Mouse (Mus musculus) MEL (cell line): ENCODE results near the gene Amot. TPM values are rescaled to one million over a fixed set of nuclear protein-coding genes. Genes with fewer than 3 reads are reported as not detected.

Experiments
- DNase-seq: peaks from one replicate; pipeline ENCODE4 v3.0.0; 2011; ENCODE audit warnings: low read depth, low spot score
- H3K27ac ChIP-seq: 2 replicates; pipeline ENCODE4 v1.5.1; 2012; ENCODE audit warnings: low read depth, mild to moderate bottlenecking, control low read depth, low read length, moderate library complexity; ENCODE audit not compliant: control insufficient read depth
- H3K27me3 ChIP-seq, 2 experiments: fragments of 150-350 bp in 1 of 2; sonication (generic) in 1 of 2; 2 replicates each; pipeline ENCODE4 v1.6.1; 2012; ENCODE audit warnings: low read length in 2 of 2, mild to moderate bottlenecking in 2 of 2, improper control_type of control experiment in 1 of 2, moderate library complexity in 1 of 2; ENCODE audit not compliant: insufficient read depth in 2 of 2, control insufficient read depth in 1 of 2
- H3K36me3 ChIP-seq, 2 experiments: 2 replicates each; pipeline ENCODE4 v1.6.1; 2012 to 2014; ENCODE audit warnings: low read length in 2 of 2, improper control_type of control experiment in 1 of 2, inconsistent platforms in 1 of 2, mild to moderate bottlenecking in 1 of 2; ENCODE audit not compliant: insufficient read depth in 2 of 2, control insufficient read depth in 1 of 2
- H3K4me1 ChIP-seq, 2 experiments: fragments of 150-350 bp in 1 of 2; sonication (generic) in 1 of 2; 2 replicates each; pipeline ENCODE4 v1.6.1; 2012; ENCODE audit warnings: low read length in 2 of 2, improper control_type of control experiment in 1 of 2, mild to moderate bottlenecking in 1 of 2; ENCODE audit not compliant: insufficient read depth in 2 of 2, control insufficient read depth in 1 of 2
- H3K4me3 ChIP-seq, 2 experiments: fragments of 150-350 bp in 1 of 2; sonication (generic) in 1 of 2; 2 replicates each; pipeline ENCODE4 v1.5.1; 2012; ENCODE audit warnings: low read depth in 2 of 2, low read length in 2 of 2, mild to moderate bottlenecking in 2 of 2, moderate library complexity in 2 of 2, control low read depth in 1 of 2, improper control_type of control experiment in 1 of 2; ENCODE audit not compliant: control insufficient read depth in 1 of 2, insufficient read depth in 1 of 2
- H3K79me2 ChIP-seq: 2 replicates; pipeline ENCODE4 v1.6.1; 2012; ENCODE audit warnings: mild to moderate bottlenecking, low read length, moderate library complexity; ENCODE audit not compliant: control insufficient read depth, poor library complexity, insufficient read depth
- H3K9ac ChIP-seq: 2 replicates; pipeline ENCODE4 v1.6.1; 2012; ENCODE audit warnings: low read depth, mild to moderate bottlenecking, control low read depth, low read length, moderate library complexity; ENCODE audit not compliant: control insufficient read depth, poor library complexity, severe bottlenecking
- H3K9me3 ChIP-seq: fragments of 150-350 bp; sonication (generic); replicated peaks from 2 replicates; pipeline ENCODE4 v1.6.1; 2012; ENCODE audit warnings: mild to moderate bottlenecking, low read length, improper control_type of control experiment, moderate library complexity; ENCODE audit not compliant: insufficient read depth
- CHD2 ChIP-seq: IDR thresholded peaks from 2 replicates; pipeline ENCODE4 v1.6.1; 2011; ENCODE audit warnings: low read length, improper control_type of control experiment
- E2F4 ChIP-seq: IDR thresholded peaks from 2 replicates; pipeline ENCODE4 v1.6.1; 2011; ENCODE audit warnings: low read depth, low read length, improper control_type of control experiment, borderline replicate concordance
- ELF1 ChIP-seq: IDR thresholded peaks from 2 replicates; pipeline ENCODE4 v1.6.1; 2014; ENCODE audit warnings: low read depth, mild to moderate bottlenecking, inconsistent platforms, low read length, improper control_type of control experiment, moderate library complexity
- GABPA ChIP-seq: IDR thresholded peaks from 2 replicates; pipeline ENCODE4 v1.6.1; 2012; ENCODE audit warnings: low read depth, mild to moderate bottlenecking, inconsistent platforms, low read length, improper control_type of control experiment, moderate library complexity
- GATA1 ChIP-seq: IDR thresholded peaks from 2 replicates; pipeline ENCODE4 v1.6.1; 2011; ENCODE audit warnings: low read depth, low read length, improper control_type of control experiment
- HCFC1 ChIP-seq: IDR thresholded peaks from 2 replicates; pipeline ENCODE4 v1.6.1; 2012; ENCODE audit warnings: low read depth, mild to moderate bottlenecking, inconsistent platforms, low read length, improper control_type of control experiment, moderate library complexity
- JUND ChIP-seq: IDR thresholded peaks from 2 replicates; pipeline ENCODE4 v1.6.1; 2011; ENCODE audit warnings: low read depth, mild to moderate bottlenecking, improper control_type of control experiment, low read length
- MAFK ChIP-seq: IDR thresholded peaks from 2 replicates; pipeline ENCODE4 v1.6.1; 2011; ENCODE audit warnings: low read depth, mild to moderate bottlenecking, low read length, improper control_type of control experiment, borderline replicate concordance
- MAX ChIP-seq: IDR thresholded peaks from 2 replicates; pipeline ENCODE4 v1.6.1; 2011; ENCODE audit warnings: low read length, improper control_type of control experiment
- MEF2A ChIP-seq: IDR thresholded peaks from 2 replicates; pipeline ENCODE4 v1.6.1; 2014; ENCODE audit warnings: low read depth, mild to moderate bottlenecking, inconsistent platforms, low read length, improper control_type of control experiment; ENCODE audit not compliant: poor library complexity, insufficient replicate concordance, severe bottlenecking; ENCODE audit errors: extremely low read depth
- MXI1 ChIP-seq: IDR thresholded peaks from 2 replicates; pipeline ENCODE4 v1.6.1; 2011; ENCODE audit warnings: mild to moderate bottlenecking, low read depth, low read length, improper control_type of control experiment
- MYC ChIP-seq: IDR thresholded peaks from 2 replicates; pipeline ENCODE4 v1.6.1; 2011; ENCODE audit warnings: low read depth, mild to moderate bottlenecking, low read length, improper control_type of control experiment, moderate library complexity
- NRF1 ChIP-seq: IDR thresholded peaks from 2 replicates; pipeline ENCODE4 v1.6.1; 2014; ENCODE audit warnings: low read depth, mild to moderate bottlenecking, inconsistent platforms, low read length, improper control_type of control experiment, moderate library complexity; ENCODE audit not compliant: poor library complexity, insufficient read depth, severe bottlenecking
- POLR2AphosphoS2 ChIP-seq: IDR thresholded peaks from 2 replicates; pipeline ENCODE4 v1.6.1; 2011; ENCODE audit warnings: low read length, improper control_type of control experiment
- RAD21 ChIP-seq: IDR thresholded peaks from 2 replicates; pipeline ENCODE4 v1.6.1; 2011; ENCODE audit warnings: mild to moderate bottlenecking, low read depth, low read length, improper control_type of control experiment
- SIN3A ChIP-seq: IDR thresholded peaks from 2 replicates; pipeline ENCODE4 v1.6.1; 2012; ENCODE audit warnings: low read length, improper control_type of control experiment, inconsistent platforms
- SMC3 ChIP-seq: IDR thresholded peaks from 2 replicates; pipeline ENCODE4 v1.6.1; 2011; ENCODE audit warnings: low read depth, low read length, improper control_type of control experiment
- TCF12 ChIP-seq: IDR thresholded peaks from 2 replicates; pipeline ENCODE4 v1.6.1; 2014; ENCODE audit warnings: low read depth, mild to moderate bottlenecking, inconsistent platforms, low read length, improper control_type of control experiment, moderate library complexity
- UBTF ChIP-seq: IDR thresholded peaks from 2 replicates; pipeline ENCODE4 v1.6.1; 2012; ENCODE audit warnings: low read depth, mild to moderate bottlenecking, inconsistent platforms, low read length, improper control_type of control experiment, moderate library complexity, borderline replicate concordance; ENCODE audit not compliant: insufficient read depth
- ZC3H11A ChIP-seq: IDR thresholded peaks from 2 replicates; pipeline ENCODE4 v1.6.1; 2012; ENCODE audit warnings: low read depth, mild to moderate bottlenecking, inconsistent platforms, low read length, improper control_type of control experiment
- ZNF384 ChIP-seq: IDR thresholded peaks from 2 replicates; pipeline ENCODE4 v1.6.1; 2012; ENCODE audit warnings: low read depth, mild to moderate bottlenecking, inconsistent platforms, low read length, improper control_type of control experiment
- polyA plus RNA-seq, 2 experiments: library from polyadenylated mRNA; stranded (reverse) in 1 of 2; unstranded in 1 of 2; fragments of >175 nt in 1 of 2; fragments of >200 nt in 1 of 2; gene quantifications; 2 replicates each; pipeline versions ENCODE4 v1.2.1 to v1.2.4; 2012; ENCODE audit warnings: low replicate concordance in 2 of 2, low read depth in 1 of 2; ENCODE audit not compliant: insufficient read length in 2 of 2, insufficient read depth in 1 of 2, missing spikeins in 1 of 2
- total RNA-seq: library from RNA; depleted of rRNA; stranded (reverse); fragments of 300-350 nt; gene quantifications from 2 replicates; pipeline ENCODE4 v1.2.3, GENCODE M21; 2012

The Amot gene
- total and polyA plus RNA-seq, 3 experiments = not detected

GRCm38 (mm10) chrX:145499101-145499500 lies 5.9 kb downstream of the Amot start:
- H3K9ac ChIP-seq = no peak overlapping the region
- H3K27ac ChIP-seq = no peak overlapping the region
- no peak for DNase-seq
- H3K4me1 ChIP-seq = no peaks in the 10 kb centered on the region
- no peaks in the 10 kb centered on the region for H3K79me2 ChIP-seq
- H3K36me3 ChIP-seq = no peaks in the 10 kb centered on the region
- no peaks in the 10 kb centered on the region for H3K9me3 ChIP-seq
- TF ChIP-seq MAFK = no peak
- no peak for TF ChIP-seq ELF1
- no peak for TF ChIP-seq E2F4
- TF ChIP-seq SMC3 = no peak
- TF ChIP-seq POLR2AphosphoS2 = no peak
- TF ChIP-seq ZC3H11A = no peak
- no peak for TF ChIP-seq MAX
- no peak for TF ChIP-seq HCFC1
- TF ChIP-seq MXI1 = no peak
- no peak for TF ChIP-seq GATA1
- no peak for TF ChIP-seq MYC
- TF ChIP-seq CHD2 = no peak
- no peak for TF ChIP-seq SIN3A
- no peak for TF ChIP-seq GABPA
- TF ChIP-seq JUND = no peak
- no peak for TF ChIP-seq UBTF
- TF ChIP-seq RAD21 = no peak
- TF ChIP-seq MEF2A = no peak
- TF ChIP-seq ZNF384 = no peak
- no peak overlapping the region for H3K4me3 ChIP-seq
- no peaks in the 10 kb centered on the region for H3K27me3 ChIP-seq

- Histone ChIP-seq H3K4me1 (no peaks in the 10 kb centered on the region), H3K27me3 (no peaks in the 10 kb centered on the region), H3K36me3 (no peaks in the 10 kb centered on the region), H3K9ac (no peak overlapping the region), H3K79me2 (no peaks in the 10 kb centered on the region), H3K27ac (no peak overlapping the region), H3K9me3 (no peaks in the 10 kb centered on the region), H3K4me3 (no peak overlapping the region)
- TF ChIP-seq TCF12 (no peak), NRF1 (no peak)
- no peak for DNase-seq
These were observed 6.3 kb downstream of the Amot start for GRCm38 (mm10) chrX:145498691-145499090.
